Mouse (Mus musculus): ENCODE measurements around the gene Slc4a4.

- TF ChIP-seq CTCF (IDR thresholded peaks at IDR 0.05; ENCODE audit: low read depth) (no peak), EP300 (IDR thresholded peaks at IDR 0.05; ENCODE audit: low read depth) (no peak)
Observed at GRCm38 (mm10) chr5:88982040-88982736, 95.6 kb downstream of the Slc4a4 start.
